Mouse (Mus musculus): Measurements from ENCODE around the gene Gm17617. TPM values are rescaled to one million over a fixed set of nuclear protein-coding genes. Genes with fewer than 3 reads are reported as not detected.

The Gm17617 gene
- total and polyA plus RNA-seq, 3 experiments: not detected

DNA sequence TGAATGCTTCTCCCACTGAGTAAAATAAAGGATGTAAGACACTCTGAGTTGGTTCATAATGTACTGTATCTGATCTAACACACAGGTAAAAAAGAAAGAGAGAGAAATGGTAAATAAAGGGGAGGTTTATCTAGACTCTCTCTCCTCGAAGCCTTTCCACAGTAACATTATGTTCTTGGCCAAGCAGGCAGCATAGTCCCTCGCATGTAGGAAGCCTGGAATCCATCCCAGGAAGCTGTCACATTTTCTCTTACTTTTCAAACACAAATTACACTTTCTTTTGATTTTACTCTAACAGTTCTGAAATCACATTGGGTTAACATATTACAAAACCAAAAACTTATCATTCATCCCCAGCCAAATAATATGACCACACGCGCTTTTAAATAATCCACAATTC is 40.8 kb downstream of the Gm17617 start:
- 66% methylated on average over 4 of the region's 4 CpGs for WGBS
- TF ChIP-seq POLR2A (IDR thresholded peaks at IDR 0.05; ENCODE audit: insufficient read depth, low read depth, low read length) (no peak), CTCF (IDR thresholded peaks at IDR 0.05) (no peak), EP300 (IDR thresholded peaks at IDR 0.05; ENCODE audit: insufficient read depth, low read depth, low read length) (no peak)
- Histone ChIP-seq H3K36me3 (ENCODE audit: control insufficient read depth, insufficient read depth, low read length) (no peaks in the 10 kb centered on the region; the same call in 1 of the 2 replicates), H3K4me3 (no peak overlapping the region), H3K9ac (ENCODE audit: low read depth, low read length) (no peak overlapping the region), H3K27ac (no peak overlapping the region), H3K79me2 (replicated peaks; ENCODE audit: control insufficient read depth, insufficient read depth, low read length) (no peaks in the 10 kb centered on the region; the same call in 1 of the 2 replicates), H3K4me1 (ENCODE audit: control insufficient read depth, insufficient read depth, low read length) (no peaks in the 10 kb centered on the region; the same call in 1 of the 2 replicates), H3K27me3 (ENCODE audit: control insufficient read depth, insufficient read depth, low read length) (no peaks in the 10 kb centered on the region)
- intact Hi-C loops (cut with DNase I): no loop called here
- DNase-seq: no peak

Other genes with a start within 250 kb of the Gm17617 start
- gene Unc5a, start 184.1 kb downstream of the Gm17617 start, total RNA-seq (2021): under 1 TPM; 0.57 to 0.73 TPM
- 0.91 and 1.2 TPM in 2 replicates for gene Unc5a, start 184.1 kb downstream of the Gm17617 start, polyA plus RNA-seq (2012; rRNA removed)
- under 1 TPM; 0.84 to 0.91 TPM for gene Hk3, start 112.2 kb downstream of the Gm17617 start, total RNA-seq (2021)
- gene Hk3, start 112.2 kb downstream of the Gm17617 start, polyA plus RNA-seq (2012; rRNA removed): 1.2 and 1.3 TPM in 2 replicates
- gene Uimc1, start 33.2 kb downstream of the Gm17617 start, total RNA-seq (2021): 10 to 100 TPM; 20.3 to 20.5 TPM
- 9.9 and 11.0 TPM in 2 replicates for gene Uimc1, start 33.2 kb downstream of the Gm17617 start, polyA plus RNA-seq (2012; rRNA removed)
- 10 to 100 TPM; 17.1 to 20.6 TPM for gene Zfp346, start 28.2 kb downstream of the Gm17617 start, total RNA-seq (2021)
- 14.3 and 23.4 TPM in 2 replicates for gene Zfp346, start 28.2 kb downstream of the Gm17617 start, polyA plus RNA-seq (2012; rRNA removed)
- under 1 TPM; 0.07 to 0.21 TPM for gene Fgfr4, start 19.1 kb upstream of the Gm17617 start, total RNA-seq (2021)
- 0.21 and 0.70 TPM in 2 replicates for gene Fgfr4, start 19.1 kb upstream of the Gm17617 start, polyA plus RNA-seq (2012; rRNA removed)
- gene Nsd1, start 76.2 kb upstream of the Gm17617 start, total RNA-seq (2021): 10 to 100 TPM; 52.5 to 55.8 TPM
- 11.0 and 18.4 TPM in 2 replicates for gene Nsd1, start 76.2 kb upstream of the Gm17617 start, polyA plus RNA-seq (2012; rRNA removed)
- 10 to 100 TPM; 37.4 to 40.8 TPM for gene Prelid1, start 187.0 kb upstream of the Gm17617 start, total RNA-seq (2021)
- gene Prelid1, start 187.0 kb upstream of the Gm17617 start, polyA plus RNA-seq (2012; rRNA removed): 67.4 and 70.1 TPM in 2 replicates
- 10 to 100 TPM; 29.1 to 37.2 TPM for gene Rab24, start 188.4 kb upstream of the Gm17617 start, total RNA-seq (2021)
- gene Rab24, start 188.4 kb upstream of the Gm17617 start, polyA plus RNA-seq (2012; rRNA removed): 60.6 and 68.9 TPM in 2 replicates
- gene Mxd3, start 196.3 kb upstream of the Gm17617 start, total RNA-seq (2021): not detected
- 0.21 and 0.53 TPM in 2 replicates for gene Mxd3, start 196.3 kb upstream of the Gm17617 start, polyA plus RNA-seq (2012; rRNA removed)
- gene Lman2, start 229.2 kb upstream of the Gm17617 start, total RNA-seq (2021): 10 to 100 TPM; 50.5 to 52.2 TPM
- gene Lman2, start 229.2 kb upstream of the Gm17617 start, polyA plus RNA-seq (2012; rRNA removed): 52.6 and 83.6 TPM in 2 replicates
- gene Rgs14, start 236.2 kb upstream of the Gm17617 start, total RNA-seq (2021): under 1 TPM; 0.23 to 0.73 TPM
- 0.97 and 1.9 TPM in 2 replicates for gene Rgs14, start 236.2 kb upstream of the Gm17617 start, polyA plus RNA-seq (2012; rRNA removed)

Data from heart, adult 2 months (tissue).